In genomic region chr2:156614258-156614556, GRCm38 (mm10) we compare ENCODE assay signal across 8 mouse cellular contexts. TPM values are rescaled to one million over a fixed set of nuclear protein-coding genes. Genes with fewer than 3 reads are reported as not detected.
DNase-seq lines count a peak whose midpoint lies in the region; ATAC-seq lines count a peak whose summit lies in the region.

No protein-coding gene starts in this region.

- H3K4me3 ChIP-seq in heart, embryonic 12.5 days = peak overlapping the region; percentile 71
- H3K4me3 ChIP-seq in hindbrain, embryonic 14.5 days (replicated peaks; ENCODE audit: low read length) = peak overlapping the region; percentile 94

- 1% methylated on average over 18 of the region's 18 CpGs for WGBS in heart, embryonic 12.5 days
- WGBS in hindbrain, embryonic 14.5 days = under 1% methylated on average over 18 of the region's 18 CpGs

- H3K4me2 ChIP-seq in heart, embryonic 12.5 days = peak overlapping the region; percentile 100
- H3K4me2 ChIP-seq in hindbrain, embryonic 14.5 days (replicated peaks) = peak overlapping the region; percentile 92

- ATAC-seq in heart, embryonic 12.5 days (ENCODE audit: insufficient number of reproducible peaks, low FRiP score) = no peak
- ATAC-seq in hindbrain, embryonic 14.5 days (ENCODE audit: low FRiP score) = peak; percentile 51

- intact Hi-C loops in heart, postnatal 14 days (cut with DNase I) = no loop called here

- no peak for DNase-seq in heart, postnatal 14 days
- peak; percentile 11 for DNase-seq in thymus, postnatal 14 days
- no peak for DNase-seq in thymus, postnatal 10 days (ENCODE audit: low spot score in 2 of 2)
- no peak for DNase-seq in hindbrain, embryonic 14.5 days (ENCODE audit: low spot score)
- peak; percentile 30 for DNase-seq in neural tube, embryonic 10.5 days (ENCODE audit: extremely low spot score, low spot score)
- DNase-seq in urinary bladder, adult 2 months (ENCODE audit: low spot score) = no peak
- no peak for DNase-seq in adrenal gland, adult 2 months

- no peaks in the 10 kb centered on the region for H3K9me3 ChIP-seq in heart, embryonic 12.5 days (replicated peaks)
- no peaks in the 10 kb centered on the region for H3K9me3 ChIP-seq in hindbrain, embryonic 14.5 days (ENCODE audit: control insufficient read depth, low read length)

- no peak overlapping the region for H3K27ac ChIP-seq in heart, embryonic 12.5 days (ENCODE audit: poor library complexity, severe bottlenecking)
- peak overlapping the region; percentile 76 for H3K27ac ChIP-seq in hindbrain, embryonic 14.5 days

- peaks cover 21% of the 10 kb centered on the region for H3K4me1 ChIP-seq in heart, embryonic 12.5 days (replicated peaks)
- peaks cover 22% of the 10 kb centered on the region for H3K4me1 ChIP-seq in hindbrain, embryonic 14.5 days (replicated peaks; ENCODE audit: control insufficient read depth, insufficient read depth, low read length)

- peaks cover 97% of the 10 kb centered on the region for H3K27me3 ChIP-seq in heart, embryonic 12.5 days (replicated peaks)
- peaks cover 33% of the 10 kb centered on the region for H3K27me3 ChIP-seq in hindbrain, embryonic 14.5 days (ENCODE audit: control insufficient read depth, insufficient read depth, low read length)

- H3K9ac ChIP-seq in heart, embryonic 12.5 days = peak overlapping the region; percentile 76
- peak overlapping the region; percentile 88 for H3K9ac ChIP-seq in hindbrain, embryonic 14.5 days

- H3K36me3 ChIP-seq in heart, embryonic 12.5 days = no peaks in the 10 kb centered on the region
- H3K36me3 ChIP-seq in hindbrain, embryonic 14.5 days (replicated peaks; ENCODE audit: control insufficient read depth, insufficient read depth) = no peaks in the 10 kb centered on the region

RNA-seq across cellular contexts. Expression of gene Dlgap4, which starts 0.7 kb away (rescaled TPM):
- 72.1 and 73.4 TPM in 2 replicates for polyA plus RNA-seq in heart, embryonic 12.5 days (2016; fragmentation: Nextera tagmentation; extraction: Ambion mirVana)
- 10 to 100 TPM; 33.5 to 42.8 TPM for total RNA-seq in heart, postnatal 14 days (2021)
- polyA plus RNA-seq in hindbrain, embryonic 14.5 days (2014; fragmentation: Nextera tagmentation; extraction: Ambion mirVana) = 220 and 221 TPM in 2 replicates
- 67.0 and 95.5 TPM in 2 replicates for polyA plus RNA-seq in urinary bladder, adult 2 months (2012; rRNA removed)
- total RNA-seq in adrenal gland, adult 2 months (2021) = 10 to 100 TPM; 49.5 to 58.3 TPM
- polyA plus RNA-seq in adrenal gland, adult 2 months (2012; rRNA removed) = 87.7 and 90.7 TPM in 2 replicates

Comparison
In these comparisons a context has a peak if more than half of its experiments do, and no peak if none do; other contexts are left out.
1. DNase-seq: peak in thymus, postnatal 14 days (single experiment) and neural tube, embryonic 10.5 days (single experiment); none in heart, postnatal 14 days (0 of 2), thymus, postnatal 10 days (0 of 2), hindbrain, embryonic 14.5 days (single experiment), urinary bladder, adult 2 months (single experiment) and adrenal gland, adult 2 months (single experiment).